Mouse (Mus musculus) telencephalon, adult 2 months (tissue): ENCODE results near the gene Tgfbr1.

Source experiments
- DNase-seq: peaks from one replicate; pipeline ENCODE4 v3.0.0-alpha.2; 2011; ENCODE audit warnings: low read depth, low spot score

The Tgfbr1 gene

DNA sequence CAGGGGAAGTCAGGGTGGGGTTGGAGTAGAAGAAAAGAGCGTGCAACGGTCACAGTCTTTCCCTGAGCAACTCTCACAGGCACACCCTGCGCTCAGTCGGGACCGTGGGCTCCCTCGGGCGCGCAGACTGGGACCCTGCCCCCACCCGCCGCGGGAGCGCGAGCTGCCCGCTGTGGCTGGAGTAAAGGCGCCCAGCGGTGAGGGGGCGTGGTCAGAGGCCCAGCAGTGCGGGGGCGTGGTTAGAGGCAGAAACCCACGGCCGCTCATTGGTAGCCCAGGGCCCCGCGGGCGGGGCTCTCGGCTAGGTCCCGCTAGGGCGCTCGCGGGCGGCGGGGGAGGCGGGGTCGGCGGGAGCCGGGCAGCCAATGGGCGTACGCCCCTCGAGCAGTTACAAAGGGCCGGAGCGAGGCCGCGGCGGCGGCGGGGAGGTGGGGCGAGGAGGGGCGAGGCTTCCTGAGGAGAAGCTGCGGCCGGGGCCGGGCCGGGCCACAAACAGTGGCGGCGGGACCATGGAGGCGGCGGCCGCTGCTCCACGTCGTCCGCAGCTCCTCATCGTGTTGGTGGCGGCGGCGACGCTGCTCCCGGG, at the start of gene Tgfbr1:
Gene Tgfbr1 (plus strand): TSS at position 420 of the 586 bp plus-strand sequence.
- peak; percentile 83 for DNase-seq

DNA sequence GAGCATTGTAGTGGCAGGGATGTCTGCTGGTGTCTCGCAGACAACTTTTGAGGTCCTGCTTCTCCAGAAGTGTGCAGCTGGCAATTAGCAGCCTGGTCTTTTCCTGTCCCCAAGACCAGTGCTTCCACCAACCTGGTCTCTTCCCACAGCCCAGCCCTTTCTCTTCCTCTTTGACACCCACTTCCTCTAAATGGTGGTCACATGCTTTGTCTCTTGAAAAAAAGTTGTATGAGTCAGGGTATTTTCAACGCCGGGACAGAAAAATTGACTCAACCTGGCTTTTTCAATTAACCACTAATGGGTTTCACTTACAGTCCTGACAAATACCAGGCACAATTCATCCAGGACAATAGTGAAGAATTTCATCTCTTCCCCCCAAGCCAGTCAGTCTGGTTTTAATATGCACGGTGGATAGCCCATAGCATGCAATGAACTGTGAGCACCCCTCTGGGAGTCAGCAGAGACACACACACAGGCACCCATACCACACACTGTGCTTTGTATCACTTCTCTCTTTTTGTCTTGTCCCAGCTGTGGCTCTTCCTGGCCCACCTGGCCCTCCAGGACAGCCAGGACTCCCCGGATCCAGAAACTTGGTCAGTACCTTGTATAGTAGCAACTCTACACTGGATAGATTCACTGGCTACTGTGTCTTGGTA, 49.6 kb upstream of the Tgfbr1 start:
- no peak for DNase-seq

DNA sequence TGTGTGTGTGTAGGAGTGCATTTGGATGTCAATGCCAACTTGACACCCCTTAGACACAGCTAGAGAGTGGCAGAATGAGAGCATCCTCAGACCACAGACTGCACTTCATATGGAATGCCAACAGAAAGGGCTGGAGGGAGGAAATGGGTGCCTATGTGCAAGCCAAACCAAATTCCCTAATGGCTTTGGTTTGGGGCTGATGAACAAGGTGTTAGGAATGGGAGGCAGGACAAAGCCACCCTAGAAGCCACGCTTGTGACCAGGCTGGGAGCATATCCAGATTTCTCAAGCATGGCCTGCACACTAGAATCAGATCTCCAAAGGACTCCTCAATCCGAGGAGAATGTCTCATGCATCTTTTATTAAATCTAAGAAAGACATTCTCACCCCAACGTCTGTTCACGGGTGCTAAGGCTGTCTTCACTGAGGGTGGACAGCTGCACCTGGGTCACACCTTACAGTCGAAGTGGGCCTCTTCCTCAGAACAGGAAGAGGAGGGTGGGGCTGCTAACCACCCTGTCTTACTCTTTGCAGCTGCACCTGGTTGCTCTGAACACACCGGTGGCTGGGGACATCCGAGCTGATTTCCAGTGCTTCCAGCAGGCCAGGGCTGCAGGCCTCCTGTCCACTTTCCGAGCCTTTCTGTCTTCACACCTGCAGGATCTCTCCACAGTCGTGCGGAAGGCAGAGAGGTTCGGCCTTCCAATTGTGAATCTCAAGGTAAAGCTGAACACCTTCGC, 43.0 kb upstream of the Tgfbr1 start:
- DNase-seq, result no peak

DNA sequence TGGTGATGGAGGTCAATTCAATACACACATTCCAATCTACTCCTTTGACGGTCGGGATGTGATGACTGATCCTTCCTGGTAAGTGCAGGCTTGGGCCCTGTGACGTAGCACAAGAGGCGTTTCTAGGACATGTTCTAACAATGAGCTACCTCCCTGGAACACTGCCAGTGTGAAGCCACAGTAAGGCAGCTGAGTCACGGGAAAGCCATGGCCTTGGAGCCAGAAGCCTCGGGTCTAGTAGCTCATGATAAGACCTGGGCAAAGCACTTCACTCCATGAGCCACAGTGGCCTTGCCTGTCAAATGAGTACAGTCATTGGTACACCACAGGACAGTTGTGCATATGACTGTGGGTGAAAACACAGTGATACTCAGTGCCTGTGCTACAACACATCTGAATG, 42.2 kb upstream of the Tgfbr1 start:
- DNase-seq, result no peak

DNA sequence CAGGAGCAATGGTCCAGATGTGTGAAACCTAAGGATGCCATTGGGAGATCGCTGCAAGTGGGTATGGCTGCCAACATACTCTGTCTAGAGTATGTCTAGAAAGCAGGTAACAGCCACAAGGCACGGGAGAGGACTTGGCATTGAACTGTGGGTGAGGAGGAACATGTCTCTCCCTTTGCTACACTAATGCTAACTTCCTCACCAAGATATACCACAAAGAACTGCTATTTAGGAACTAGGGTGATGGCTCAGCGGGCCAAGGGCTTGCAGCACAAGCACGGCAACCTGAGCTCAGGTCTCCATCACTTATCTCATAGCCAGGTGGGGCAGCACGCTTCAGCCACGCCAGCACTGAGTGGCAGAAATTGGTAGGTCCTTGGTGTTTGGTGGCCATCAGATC, 41.6 kb upstream of the Tgfbr1 start:
- no peak for DNase-seq

DNA sequence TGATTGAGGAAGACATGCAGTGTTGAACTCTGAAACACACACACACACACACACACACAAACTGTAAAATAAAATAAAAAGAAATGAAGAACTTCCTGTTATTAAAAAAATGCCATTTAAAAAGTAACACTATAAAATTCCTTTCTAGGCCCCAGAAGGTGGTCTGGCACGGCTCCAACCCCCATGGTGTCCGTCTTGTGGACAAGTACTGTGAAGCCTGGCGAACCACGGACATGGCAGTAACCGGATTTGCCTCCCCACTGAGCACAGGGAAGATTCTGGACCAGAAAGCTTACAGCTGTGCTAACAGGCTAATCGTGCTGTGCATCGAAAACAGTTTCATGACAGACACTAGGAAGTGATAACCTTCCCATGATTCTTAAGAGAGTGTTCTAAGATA, 41.1 kb upstream of the Tgfbr1 start:
- DNase-seq, result no peak

DNA sequence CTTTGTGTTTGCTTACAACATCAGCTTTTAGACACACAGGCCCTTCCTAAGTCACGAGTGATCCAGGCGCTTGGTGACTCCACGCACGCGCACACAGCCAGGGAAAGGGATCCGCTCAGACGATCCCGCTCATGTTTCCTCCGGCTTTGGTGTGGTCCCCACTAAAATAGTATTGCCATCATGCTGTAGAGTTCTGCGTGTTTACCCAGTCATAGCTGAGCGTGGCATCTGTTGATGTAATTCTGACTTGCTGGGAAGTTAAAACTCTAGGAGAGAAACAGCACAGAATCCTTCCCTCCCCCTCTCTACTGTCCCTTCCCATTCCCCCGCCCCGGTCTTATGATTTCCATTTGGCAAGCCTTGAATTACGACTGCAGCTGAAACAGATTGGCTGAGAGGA, 40.3 kb upstream of the Tgfbr1 start:
- DNase-seq, result peak; percentile 64

DNA sequence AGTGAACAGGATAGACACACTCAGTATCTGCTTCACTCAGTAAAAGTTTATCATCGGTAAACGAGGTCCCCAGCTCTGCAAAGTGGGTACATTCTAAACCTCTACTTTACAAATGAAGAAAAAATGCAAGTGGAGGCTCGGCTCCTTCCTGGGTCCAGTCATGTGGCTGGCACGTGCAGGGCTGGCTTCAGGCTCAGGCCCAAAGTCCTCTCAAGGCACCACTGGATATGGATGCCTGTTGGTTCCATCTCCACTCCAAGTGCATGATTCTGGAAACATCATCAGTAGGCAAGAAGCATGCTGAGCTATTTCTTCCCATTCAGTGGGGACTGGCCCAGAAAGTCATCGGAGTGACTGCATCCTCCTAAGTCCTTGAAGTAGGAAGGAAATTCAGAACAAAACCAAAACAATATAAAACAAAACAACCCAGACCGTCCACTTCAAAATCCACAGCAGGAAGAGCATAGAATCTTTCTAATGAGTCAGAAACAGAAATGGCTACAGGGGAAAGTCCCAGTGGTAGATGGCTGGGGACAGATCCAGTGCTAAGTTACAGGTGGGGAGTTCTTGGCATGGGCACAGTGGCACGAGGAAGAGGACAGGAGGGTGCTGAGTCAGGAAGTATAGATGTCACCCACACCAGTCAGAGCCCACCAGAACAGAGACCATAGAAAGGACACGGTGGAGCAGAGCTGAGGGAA, 39.2 kb upstream of the Tgfbr1 start:
- DNase-seq, result no peak

DNA sequence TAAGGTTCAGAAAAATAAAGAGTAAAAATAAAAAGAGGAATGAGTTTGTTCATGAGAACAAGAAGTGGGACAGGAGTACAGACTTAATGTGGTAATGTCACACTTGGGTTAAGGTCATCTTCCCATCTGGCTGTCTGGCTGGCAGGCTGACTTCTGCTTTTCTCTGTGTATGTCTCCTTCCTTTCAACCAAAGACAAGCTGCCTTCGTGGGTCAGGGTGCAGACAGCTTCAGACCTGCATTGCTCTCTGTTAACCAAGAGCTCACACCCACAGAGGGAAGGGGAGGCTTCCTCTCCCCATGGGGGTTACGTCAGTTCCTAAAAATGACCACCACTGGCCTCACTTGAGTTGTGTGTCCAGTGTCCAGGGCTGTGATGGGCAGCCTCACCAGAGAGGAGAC, 37.6 kb upstream of the Tgfbr1 start:
- peak; percentile 67 for DNase-seq

DNA sequence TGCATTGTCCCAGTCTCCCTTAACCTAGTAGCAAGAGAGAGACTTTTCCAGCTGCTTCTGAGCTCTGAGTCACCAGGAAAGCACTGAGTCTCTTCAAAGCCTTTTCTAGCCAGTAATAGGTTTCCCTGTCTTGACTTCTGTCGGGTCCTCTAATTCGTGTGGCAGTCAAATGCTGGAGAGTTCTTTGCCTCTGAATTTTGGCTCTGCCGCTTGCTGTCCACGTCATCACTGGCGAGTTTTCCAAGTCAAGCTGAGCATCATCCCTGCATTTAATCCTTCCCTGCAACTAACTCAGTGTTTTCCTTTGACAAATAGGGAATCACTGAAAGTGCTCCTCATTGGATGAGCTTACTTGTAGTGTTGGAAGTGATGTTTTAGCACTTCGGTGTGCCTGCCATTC, 36.6 kb upstream of the Tgfbr1 start:
- DNase-seq, result no peak

DNA sequence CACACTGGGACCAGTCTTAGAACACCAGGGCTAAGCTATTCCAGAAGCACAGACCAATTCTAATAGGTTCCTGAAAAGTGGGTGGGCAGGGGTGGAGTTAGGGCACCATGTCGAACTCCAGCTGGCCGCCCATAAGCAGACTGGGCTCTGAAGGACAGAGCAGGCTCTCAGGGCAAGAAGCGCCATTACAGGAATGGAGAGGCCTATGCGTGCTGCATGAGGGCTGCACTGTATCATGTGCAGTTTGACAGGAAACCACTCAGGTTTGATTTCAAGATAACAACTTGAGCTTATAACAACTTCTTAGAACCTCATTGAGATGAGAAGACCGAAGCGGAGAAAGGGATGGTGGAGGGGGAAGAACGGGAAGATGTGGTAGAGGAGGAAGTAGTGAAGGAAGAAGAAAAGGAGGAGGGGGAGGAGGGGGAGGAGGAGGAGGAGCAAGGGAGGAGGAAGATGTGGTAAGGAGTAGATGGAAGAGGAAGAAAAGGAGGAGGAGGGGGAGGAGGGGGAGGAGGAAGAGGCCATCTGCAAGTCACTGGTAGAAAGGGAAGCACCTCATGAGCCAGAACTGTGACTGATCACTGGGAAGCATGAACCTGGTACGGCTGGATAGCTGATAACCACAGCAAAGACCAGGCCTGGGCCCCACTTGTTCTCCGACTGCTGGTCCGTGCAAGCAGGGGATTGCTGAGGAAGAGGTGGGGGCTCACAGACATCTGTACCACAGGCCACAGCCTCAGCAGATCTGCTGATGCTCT, 33.3 kb upstream of the Tgfbr1 start:
- no peak for DNase-seq

DNA sequence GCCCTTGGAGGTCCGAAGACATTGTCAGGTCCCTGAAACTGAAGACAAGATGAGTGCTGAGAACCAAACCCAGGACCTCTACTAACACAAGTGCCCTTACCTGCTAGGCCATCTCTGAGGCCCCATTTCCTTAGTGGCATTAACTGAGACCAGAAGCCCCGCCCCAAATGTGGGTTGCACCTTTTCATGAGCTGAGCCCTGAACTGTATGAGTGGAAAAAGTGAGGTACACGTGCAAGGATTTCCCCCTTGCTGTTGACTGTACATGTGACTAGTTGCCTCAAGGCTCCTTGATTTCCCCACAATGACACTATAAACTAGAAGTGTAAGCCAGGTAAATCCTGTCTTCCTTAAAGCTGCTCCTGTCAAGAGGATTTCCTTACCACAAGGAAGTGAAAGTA, 30.7 kb upstream of the Tgfbr1 start:
- no peak for DNase-seq

DNA sequence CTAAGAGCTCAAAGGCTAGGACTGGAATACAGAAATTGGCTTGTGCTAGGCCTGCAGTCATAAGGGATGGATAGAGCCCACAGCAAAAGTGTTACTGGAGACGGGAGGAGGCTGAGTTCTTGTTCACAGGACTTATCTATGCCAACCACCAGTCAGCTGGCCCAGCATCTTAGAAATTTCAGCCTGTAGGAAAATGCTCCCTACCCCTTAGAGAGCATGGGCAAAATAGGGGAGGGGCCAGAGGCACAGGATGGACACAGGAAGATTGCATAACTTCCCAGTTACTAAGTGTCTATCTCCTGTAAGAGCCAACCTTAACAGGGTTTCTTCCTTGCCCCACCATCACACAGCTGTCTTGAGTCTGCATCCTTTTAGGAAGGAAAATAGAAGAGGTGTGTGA, 28.8 kb upstream of the Tgfbr1 start:
- no peak for DNase-seq

DNA sequence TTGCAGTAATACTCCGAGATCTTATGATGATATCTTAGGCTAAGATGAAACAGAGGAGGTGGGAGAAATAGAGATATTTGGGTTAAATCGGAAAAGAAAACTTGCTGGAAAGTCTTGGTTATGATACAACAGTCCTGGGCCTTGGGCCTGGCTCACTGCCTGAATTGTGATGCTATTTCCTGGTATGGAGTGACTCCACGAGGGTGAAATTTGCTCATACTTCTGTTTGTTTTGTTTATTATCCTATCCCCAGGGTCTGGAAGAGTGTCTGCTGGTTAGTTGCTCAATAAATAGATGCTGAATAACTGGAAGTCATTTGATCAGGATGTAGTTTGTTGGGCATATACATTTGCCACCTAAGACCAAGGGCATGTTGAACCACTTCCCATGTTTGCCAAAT, 25.2 kb upstream of the Tgfbr1 start:
- DNase-seq, result no peak

DNA sequence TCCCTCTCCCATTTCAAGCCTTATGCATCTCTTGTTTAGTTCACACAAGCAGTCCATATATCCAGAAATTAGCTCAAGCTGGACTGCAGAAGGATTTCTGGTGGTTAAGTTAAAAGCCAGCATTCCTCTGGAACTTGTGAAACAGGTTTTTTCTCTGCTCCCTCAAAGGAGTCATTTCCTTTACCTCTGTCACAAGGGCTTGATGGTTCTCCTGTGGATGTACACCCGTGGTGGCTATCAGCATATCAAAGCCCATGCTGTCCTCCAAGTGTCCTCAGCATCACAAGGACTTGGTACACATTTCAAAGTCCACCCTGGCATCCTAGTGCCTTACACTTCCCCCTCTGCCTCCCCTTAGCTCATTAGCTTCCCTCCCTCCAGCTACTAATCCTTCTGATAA, 23.7 kb upstream of the Tgfbr1 start:
- DNase-seq, result no peak

DNA sequence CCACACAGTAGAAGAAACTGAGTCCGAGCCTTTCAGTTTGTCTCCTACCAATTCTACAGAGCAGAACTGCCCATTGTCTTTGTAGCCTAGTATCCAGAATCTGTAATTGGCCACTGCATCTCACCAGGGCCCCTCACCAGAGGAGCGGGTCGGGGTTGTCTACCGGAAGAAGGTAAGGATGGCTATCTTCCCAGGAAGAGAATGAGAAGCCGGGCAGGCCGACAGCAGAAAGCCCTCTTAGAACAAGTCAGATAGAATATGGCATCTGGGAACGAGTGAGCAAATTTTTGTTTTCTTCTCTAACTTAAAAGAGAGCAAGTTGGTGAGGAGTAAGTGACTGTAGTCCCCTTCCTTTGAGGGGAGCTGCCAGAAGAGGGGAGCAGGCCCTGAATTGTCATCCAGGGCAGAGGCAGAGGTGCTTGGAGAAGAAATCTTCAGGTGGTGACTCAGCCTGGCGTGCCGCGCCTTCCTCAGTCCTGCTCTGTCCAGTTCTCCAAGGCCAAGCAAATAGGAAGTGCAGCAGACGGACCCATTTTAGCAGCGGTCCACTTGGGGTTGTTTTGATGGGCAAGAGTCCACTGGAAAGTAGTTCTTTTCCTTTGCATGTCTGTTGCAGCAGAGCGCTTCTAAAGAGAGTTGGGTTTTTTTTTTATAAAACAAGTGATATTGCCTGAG, 22.5 kb upstream of the Tgfbr1 start:
- DNase-seq, result no peak

DNA sequence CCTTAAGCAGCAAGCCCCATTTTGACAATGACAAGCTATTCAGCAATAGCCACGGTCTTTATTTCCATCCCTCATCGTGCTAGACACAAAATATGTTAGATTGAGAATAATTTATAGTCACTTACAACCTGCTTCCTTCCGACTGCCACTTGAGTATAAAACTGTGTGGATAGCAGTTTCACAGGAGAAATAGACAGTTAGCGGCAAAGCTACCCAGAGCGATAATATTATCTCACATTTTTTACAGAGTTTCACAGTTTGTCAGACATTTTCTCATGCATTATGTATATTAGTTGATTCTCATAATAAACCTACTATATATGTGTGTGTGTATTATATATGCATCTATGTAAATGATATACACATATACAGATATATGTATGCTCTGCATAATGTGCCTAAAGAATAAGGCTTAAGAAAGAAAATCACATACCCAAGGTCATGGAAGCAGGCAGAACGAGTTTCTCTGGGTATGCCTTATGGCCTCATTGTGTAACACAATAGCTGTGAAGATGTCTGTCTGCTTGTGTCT, 20.1 kb upstream of the Tgfbr1 start:
- no peak for DNase-seq

DNA sequence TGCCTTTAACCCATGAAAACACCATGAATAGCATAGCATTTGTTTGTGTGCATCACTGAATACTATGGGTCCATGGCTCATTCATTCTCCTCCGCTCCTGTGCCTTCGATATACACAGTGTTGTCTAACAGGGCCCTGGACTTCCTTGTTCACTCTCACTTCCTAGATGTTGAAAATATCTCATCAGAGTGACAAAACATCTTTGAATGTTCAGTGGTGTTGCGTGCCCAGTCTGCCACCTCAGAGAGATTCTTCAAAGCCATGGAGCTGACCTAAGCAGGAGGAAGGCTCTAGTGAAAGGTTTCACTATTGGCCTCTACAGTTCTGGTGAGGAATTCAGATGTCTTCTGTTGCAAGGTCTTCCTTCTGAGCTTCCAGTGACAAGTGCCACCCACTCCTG, 19.5 kb upstream of the Tgfbr1 start:
- DNase-seq, result no peak

DNA sequence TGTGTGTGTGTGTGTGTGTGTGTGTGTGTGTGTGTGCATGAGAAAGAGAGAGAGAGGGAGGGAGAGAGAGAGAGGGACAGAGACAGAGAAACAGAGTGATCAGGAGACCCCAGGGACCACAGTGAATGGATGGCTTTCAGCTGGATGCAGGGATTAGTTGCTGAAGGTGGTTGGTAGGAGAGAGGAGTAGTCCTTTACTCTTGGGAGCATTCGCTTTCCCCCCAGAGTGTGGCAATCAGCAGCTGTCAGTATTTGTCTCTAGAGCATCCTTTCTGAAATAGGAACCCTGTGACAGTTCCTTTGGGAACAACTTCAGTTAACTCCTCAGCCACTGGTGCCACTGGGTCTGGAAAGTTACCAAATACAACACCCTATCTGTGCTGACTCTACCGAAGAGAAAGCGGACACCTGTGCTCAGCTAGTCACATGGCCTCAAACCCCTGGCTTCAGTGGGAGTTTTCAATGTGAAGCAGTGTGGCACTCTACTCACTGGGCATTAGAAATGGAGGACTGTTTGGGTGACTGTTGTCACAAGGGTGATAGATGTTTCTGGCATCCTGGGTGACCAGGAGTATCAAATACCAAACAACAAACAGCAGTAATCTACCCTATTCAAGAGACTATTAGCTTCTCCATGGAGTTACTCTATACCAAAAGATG, 16.0 kb upstream of the Tgfbr1 start:
- DNase-seq, result no peak

DNA sequence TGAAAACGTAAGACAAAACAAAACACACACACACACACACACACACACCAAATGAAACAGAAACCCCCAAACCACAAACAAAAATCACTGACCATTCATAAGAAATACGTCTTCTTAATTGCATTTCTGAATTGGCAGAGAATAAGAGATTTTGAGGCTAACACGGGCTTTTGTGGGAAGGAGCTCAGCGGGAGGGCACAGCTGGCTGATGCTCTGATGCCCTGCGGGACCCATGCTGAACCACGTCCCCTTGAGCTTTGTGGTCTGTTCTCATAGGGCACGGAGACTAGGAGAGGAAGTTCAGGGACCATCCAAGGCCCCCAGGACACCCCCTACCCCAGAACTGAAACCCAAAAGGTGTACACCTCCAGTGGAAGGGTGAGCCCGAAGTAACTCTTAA, 10.4 kb upstream of the Tgfbr1 start:
- no peak for DNase-seq
